Mouse (Mus musculus) megakaryocyte, embryonic 14.5 days (primary cell): ENCODE data around the gene Usp35.

Experiments
- FLI1 ChIP-seq: IDR thresholded peaks from 2 replicates; pipeline ENCODE4 v1.6.1; 2012; ENCODE audit warnings: low read length, inconsistent platforms, mixed read lengths
- GATA1 ChIP-seq: IDR thresholded peaks from 3 replicates; pipeline ENCODE4 v1.6.1; 2012; ENCODE audit warnings: mixed read lengths, low read length, inconsistent platforms, borderline replicate concordance

DNA sequence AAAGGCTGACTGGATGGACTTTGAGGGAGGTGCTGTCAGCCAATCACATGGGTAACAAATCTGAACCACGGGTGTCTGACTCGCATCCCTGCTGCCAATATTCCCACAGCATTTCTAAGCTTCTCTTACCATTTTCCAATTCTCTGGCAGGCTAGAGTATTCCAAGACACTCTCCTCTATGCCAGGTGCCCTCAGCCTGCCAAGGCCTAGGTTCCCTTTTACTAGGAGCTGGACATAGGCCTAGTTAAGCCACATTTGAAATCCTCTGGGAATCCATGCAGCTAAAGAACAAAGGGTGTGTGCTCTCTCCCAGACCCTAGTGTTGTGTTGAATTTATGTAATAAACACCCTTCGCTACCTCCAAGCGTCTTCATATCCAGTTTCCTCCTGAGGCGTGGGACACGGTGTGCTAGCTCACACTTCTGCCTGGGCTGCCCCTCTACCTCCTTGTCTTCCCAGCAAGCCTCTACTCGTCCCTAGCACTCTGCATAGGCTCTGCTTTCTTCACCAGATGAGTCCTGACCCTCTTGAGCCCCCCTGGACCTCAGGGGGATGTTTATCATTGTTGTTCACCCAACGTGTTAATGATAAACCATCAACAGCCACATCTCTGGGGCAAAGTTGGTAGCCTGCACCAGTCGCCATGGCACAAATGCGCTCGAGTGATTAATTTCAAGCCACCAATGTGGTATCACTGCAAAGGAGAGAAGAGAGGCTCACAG lies 20.1 kb upstream of the Usp35 start:
- TF ChIP-seq GATA1 (no peak), FLI1 (no peak)
